Mouse (Mus musculus) stomach, embryonic 15.5 days (tissue): ENCODE measurements around the gene Gm9821. TPM values are rescaled to one million over a fixed set of nuclear protein-coding genes. Genes with fewer than 3 reads are reported as not detected.
A peak's percentile ranks its signal among the peaks of the same experiment; 100 is the strongest.

Source experiments
- ATAC-seq: fragments of 200-750 bp; cut with Nextera tagmentation; 2 replicates; pipeline ENCODE4 v1.8.0; 2017; ENCODE audit warnings: low read depth, moderate number of reproducible peaks, moderate TSS enrichment; ENCODE audit not compliant: insufficient read depth, low FRiP score
- H3K27ac ChIP-seq: fragments of 300-500 bp; sonication (generic); 2 replicates; pipeline ENCODE4 v1.5.1; 2015; ENCODE audit warnings: mild to moderate bottlenecking, inconsistent platforms
- H3K27me3 ChIP-seq: fragments of 300-500 bp; sonication (generic); replicated peaks from 2 replicates; pipeline ENCODE4 v1.6.1; 2015; ENCODE audit warnings: inconsistent platforms
- H3K36me3 ChIP-seq: fragments of 300-500 bp; sonication (generic); 2 replicates; pipeline ENCODE4 v1.6.1; 2015; ENCODE audit warnings: inconsistent platforms
- H3K4me1 ChIP-seq: fragments of 300-500 bp; sonication (generic); 2 replicates; pipeline ENCODE4 v1.6.1; 2015; ENCODE audit warnings: inconsistent platforms
- H3K4me2 ChIP-seq: fragments of 300-500 bp; sonication (generic); 2 replicates; pipeline ENCODE4 v1.6.1; 2015; ENCODE audit warnings: mild to moderate bottlenecking, inconsistent platforms
- H3K4me3 ChIP-seq: fragments of 300-500 bp; sonication (generic); replicated peaks from 2 replicates; pipeline ENCODE4 v1.5.1; 2015; ENCODE audit warnings: inconsistent platforms
- H3K9ac ChIP-seq: fragments of 300-500 bp; sonication (generic); 2 replicates; pipeline ENCODE4 v1.6.1; 2015; ENCODE audit warnings: inconsistent platforms
- H3K9me3 ChIP-seq: fragments of 300-500 bp; sonication (generic); 2 replicates; pipeline ENCODE4 v1.6.1; 2016; ENCODE audit warnings: inconsistent platforms
- whole genome bisulfite sequencing: fragments of 180-500 bp; shearing (Covaris S2); methylation state at CpG from one replicate; pipeline ENCODE4 v1.1.7; 2015; 5-methylcytosine and 5-hydroxymethylcytosine counted together
- polyA plus RNA-seq: library from polyadenylated mRNA; unstranded; fragments of >200 nt; fragmentation: Nextera tagmentation; extraction: Ambion mirVana; gene quantifications from 2 replicates; pipeline ENCODE4 v1.2.1, GENCODE M21; 2015

Gene Gm9821
- polyA plus RNA-seq, 1 experiment from 2014 or later: 0.71 TPM

GRCm38 (mm10) chr2:91964610-91965204, 19.2 kb downstream of the Gm9821 start:
- Histone ChIP-seq H3K27ac (peak overlapping the region; percentile 81; the same call in 1 of the 2 replicates), H3K9ac (peak overlapping the region; percentile 16; the same call in 1 of the 2 replicates), H3K36me3 (no peaks in the 10 kb centered on the region), H3K27me3 (no peaks in the 10 kb centered on the region), H3K4me1 (peaks cover 24% of the 10 kb centered on the region), H3K9me3 (no peaks in the 10 kb centered on the region), H3K4me3 (peak overlapping the region; percentile 33), H3K4me2 (peak overlapping the region; percentile 49)
- ATAC-seq: no peak
- 57% methylated on average over 3 of the region's 3 CpGs for WGBS

- Histone ChIP-seq H3K36me3 (no peaks in the 10 kb centered on the region), H3K4me1 (peaks cover 19% of the 10 kb centered on the region), H3K4me3 (peak overlapping the region; percentile 33), H3K9me3 (no peaks in the 10 kb centered on the region), H3K9ac (peak overlapping the region; percentile 16; the same call in 1 of the 2 replicates), H3K4me2 (peak overlapping the region; percentile 49), H3K27me3 (no peaks in the 10 kb centered on the region), H3K27ac (peak overlapping the region; percentile 81)
- 22% methylated on average over 20 of the region's 20 CpGs for WGBS
- no peak for ATAC-seq
These were observed 19.9 kb downstream of the Gm9821 start for GRCm38 (mm10) chr2:91965417-91965816.

- H3K9ac ChIP-seq: no peak overlapping the region
These were observed 20.9 kb downstream of the Gm9821 start for GRCm38 (mm10) chr2:91966367-91966766.

GRCm38 (mm10) chr2:91967962-91968361, 22.5 kb downstream of the Gm9821 start:
- 47% methylated on average over 11 of the region's 11 CpGs for WGBS
- H3K9ac ChIP-seq: no peak overlapping the region
- no peak for ATAC-seq
- H3K36me3 ChIP-seq: no peaks in the 10 kb centered on the region
- H3K4me3 ChIP-seq: no peak overlapping the region
- H3K4me2 ChIP-seq: no peak overlapping the region
- H3K27ac ChIP-seq: peak overlapping the region; percentile 51
- H3K27me3 ChIP-seq: no peaks in the 10 kb centered on the region
- H3K4me1 ChIP-seq: peaks cover 25% of the 10 kb centered on the region
- no peaks in the 10 kb centered on the region for H3K9me3 ChIP-seq

More at GRCm38 (mm10) chr2:91966367-91966766, 20.9 kb downstream of the Gm9821 start:
- ATAC-seq: no peak
- Histone ChIP-seq H3K4me3 (no peak overlapping the region), H3K27ac (no peak overlapping the region), H3K36me3 (no peaks in the 10 kb centered on the region), H3K4me2 (no peak overlapping the region), H3K9me3 (no peaks in the 10 kb centered on the region), H3K27me3 (no peaks in the 10 kb centered on the region), H3K4me1 (peaks cover 21% of the 10 kb centered on the region)
- WGBS: 81% methylated on average over 5 of the region's 5 CpGs

GRCm38 (mm10) chr2:91971231-91972097, 26.0 kb downstream of the Gm9821 start:
- WGBS: 29% methylated on average over 21 of the region's 21 CpGs
- H3K4me3 ChIP-seq: 0 out of 2 replicates have a peak overlapping the region, but pooled peaks have one; percentile 8
- ATAC-seq: peak; percentile 50
- peaks cover 28% of the 10 kb centered on the region for H3K4me1 ChIP-seq
- H3K9ac ChIP-seq: no peak overlapping the region
- peaks cover 24% of the 10 kb centered on the region for H3K27me3 ChIP-seq
- H3K4me2 ChIP-seq: peak overlapping the region; percentile 25
- no peaks in the 10 kb centered on the region for H3K9me3 ChIP-seq
- H3K27ac ChIP-seq: peak overlapping the region; percentile 79
- no peaks in the 10 kb centered on the region for H3K36me3 ChIP-seq

- Histone ChIP-seq H3K4me1 (peaks cover 28% of the 10 kb centered on the region), H3K4me3 (no peak overlapping the region), H3K9me3 (no peaks in the 10 kb centered on the region), H3K27me3 (peaks cover 30% of the 10 kb centered on the region), H3K27ac (peak overlapping the region; percentile 79), H3K4me2 (peak overlapping the region; percentile 15; the same call in 1 of the 2 replicates), H3K9ac (no peak overlapping the region), H3K36me3 (no peaks in the 10 kb centered on the region)
- peak; percentile 28; the same call in 1 of the 2 replicates for ATAC-seq
- 33% methylated on average over 13 of the region's 13 CpGs for WGBS
These were observed 26.6 kb downstream of the Gm9821 start for GRCm38 (mm10) chr2:91972121-91972566.

- Histone ChIP-seq H3K4me1 (peaks cover 33% of the 10 kb centered on the region), H3K4me2 (no peak overlapping the region), H3K27me3 (peaks cover 32% of the 10 kb centered on the region), H3K9ac (no peak overlapping the region), H3K27ac (no peak overlapping the region), H3K9me3 (no peaks in the 10 kb centered on the region), H3K4me3 (no peak overlapping the region), H3K36me3 (no peaks in the 10 kb centered on the region)
- no peak for ATAC-seq
- 63% methylated on average over 7 of the region's 7 CpGs for WGBS
These were observed 28.1 kb downstream of the Gm9821 start for GRCm38 (mm10) chr2:91973416-91974135.

GRCm38 (mm10) chr2:91975581-91976541, 30.4 kb downstream of the Gm9821 start, which contains the start of gene Dgkz:
Gene Dgkz, minus strand, starts transcription at chr2:91975864.
- no peak within 1 kb of the TSS for H3K27ac ChIP-seq
- H3K4me3 ChIP-seq: peak within 1 kb of the TSS; percentile 41
- H3K36me3 ChIP-seq: no peaks in the 10 kb centered on the region
- peak within 1 kb of the TSS; percentile 75 for H3K4me2 ChIP-seq
- H3K27me3 ChIP-seq: peaks cover 32% of the 10 kb centered on the region
- peaks cover 35% of the 10 kb centered on the region for H3K4me1 ChIP-seq
- peak within 1 kb of the TSS; percentile 19 for H3K9ac ChIP-seq
- no peaks in the 10 kb centered on the region for H3K9me3 ChIP-seq
- 2% methylated on average over 76 of the region's 79 CpGs for WGBS
- no peak for ATAC-seq

- Histone ChIP-seq H3K9me3 (no peaks in the 10 kb centered on the region), H3K27ac (peak overlapping the region; percentile 16; the same call in 1 of the 2 replicates), H3K4me2 (no peak overlapping the region), H3K4me3 (no peak overlapping the region), H3K9ac (no peak overlapping the region), H3K4me1 (peaks cover 19% of the 10 kb centered on the region), H3K27me3 (peaks cover 32% of the 10 kb centered on the region), H3K36me3 (peaks cover 5% of the 10 kb centered on the region; the same call in 1 of the 2 replicates)
- 64% methylated on average over 4 of the region's 4 CpGs for WGBS
- ATAC-seq: no peak
These were observed 32.5 kb downstream of the Gm9821 start for GRCm38 (mm10) chr2:91977960-91978359.

- no peak overlapping the region for H3K4me2 ChIP-seq
- no peak overlapping the region for H3K4me3 ChIP-seq
- peaks cover 6% of the 10 kb centered on the region; the same call in 1 of the 2 replicates for H3K36me3 ChIP-seq
- no peaks in the 10 kb centered on the region for H3K9me3 ChIP-seq
- peaks cover 28% of the 10 kb centered on the region for H3K27me3 ChIP-seq
- WGBS: 14% methylated on average over 2 of the region's 2 CpGs
- H3K9ac ChIP-seq: no peak overlapping the region
- ATAC-seq: no peak; the same call in 1 of the 2 replicates
- H3K4me1 ChIP-seq: peaks cover 19% of the 10 kb centered on the region
- H3K27ac ChIP-seq: peak overlapping the region; percentile 16; the same call in 1 of the 2 replicates
These were observed 33.0 kb downstream of the Gm9821 start for GRCm38 (mm10) chr2:91978547-91978946.
